Mouse (Mus musculus): ENCODE measurements around the gene Lrrc8a. TPM values are rescaled to one million over a fixed set of nuclear protein-coding genes. Genes with fewer than 3 reads are reported as not detected.

Gene Lrrc8a
- polyA plus RNA-seq, 1 experiment from 2014 or later: 54.8 TPM

DNA sequence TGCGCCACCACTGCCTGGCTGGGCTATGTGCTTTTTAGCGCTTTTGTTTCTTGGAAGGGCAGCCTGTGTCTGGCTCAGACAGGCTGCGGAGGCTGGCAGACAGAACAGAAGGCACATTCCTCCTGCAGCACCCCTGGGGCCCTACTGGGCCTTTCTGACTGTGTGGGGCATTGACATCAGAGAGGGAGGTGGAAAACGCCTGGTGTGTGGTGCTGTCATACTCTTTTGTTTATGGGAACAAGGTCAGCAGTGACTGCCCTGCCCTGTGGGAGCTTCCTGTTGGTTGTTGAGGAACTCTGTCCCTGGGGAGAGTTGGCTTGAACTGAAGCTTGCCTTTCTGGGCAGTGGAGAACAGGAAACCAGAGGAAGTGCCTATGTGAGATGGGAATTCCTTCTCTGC is 5.0 kb downstream of the Lrrc8a start:
- ATAC-seq (ENCODE audit: low read depth): no peak
- no peaks in the 10 kb centered on the region for H3K9me3 ChIP-seq
- peaks cover 51% of the 10 kb centered on the region for H3K4me1 ChIP-seq (replicated peaks)
- no peaks in the 10 kb centered on the region for H3K27me3 ChIP-seq
- no peak overlapping the region for H3K4me3 ChIP-seq
- WGBS: 24% methylated on average over 4 of the region's 4 CpGs
- H3K4me2 ChIP-seq: no peak overlapping the region
- H3K27ac ChIP-seq (replicated peaks): peak overlapping the region; percentile 43; the same call in 1 of the 2 replicates
- H3K9ac ChIP-seq: no peak overlapping the region
- peaks cover 54% of the 10 kb centered on the region for H3K36me3 ChIP-seq

DNA sequence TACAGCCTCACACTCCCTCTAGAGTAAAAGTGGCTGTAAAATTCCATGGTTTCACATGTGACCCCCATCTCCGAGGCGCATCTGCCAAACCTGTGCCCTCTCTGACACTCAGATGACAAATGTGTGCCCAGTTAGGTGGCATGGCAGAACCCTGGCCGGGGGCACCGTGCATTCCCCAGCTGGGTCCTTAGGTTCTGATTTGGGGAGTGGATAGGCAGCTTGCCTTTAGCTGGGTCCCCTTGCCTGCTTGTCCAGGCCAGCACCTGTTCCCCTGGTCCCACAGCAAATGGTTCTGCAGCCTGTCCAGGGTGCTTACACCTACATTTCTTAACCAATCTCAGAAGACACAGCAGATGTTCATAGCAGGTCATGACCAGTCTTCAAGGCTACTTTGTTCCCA is 5.9 kb downstream of the Lrrc8a start:
- Histone ChIP-seq H3K27me3 (no peaks in the 10 kb centered on the region), H3K4me3 (no peak overlapping the region), H3K36me3 (peaks cover 61% of the 10 kb centered on the region), H3K9ac (no peak overlapping the region), H3K4me1 (replicated peaks) (peaks cover 49% of the 10 kb centered on the region), H3K4me2 (no peak overlapping the region), H3K9me3 (no peaks in the 10 kb centered on the region), H3K27ac (replicated peaks) (no peak overlapping the region)
- WGBS: 86% methylated on average over 4 of the region's 4 CpGs
- ATAC-seq (ENCODE audit: low read depth): no peak

DNA sequence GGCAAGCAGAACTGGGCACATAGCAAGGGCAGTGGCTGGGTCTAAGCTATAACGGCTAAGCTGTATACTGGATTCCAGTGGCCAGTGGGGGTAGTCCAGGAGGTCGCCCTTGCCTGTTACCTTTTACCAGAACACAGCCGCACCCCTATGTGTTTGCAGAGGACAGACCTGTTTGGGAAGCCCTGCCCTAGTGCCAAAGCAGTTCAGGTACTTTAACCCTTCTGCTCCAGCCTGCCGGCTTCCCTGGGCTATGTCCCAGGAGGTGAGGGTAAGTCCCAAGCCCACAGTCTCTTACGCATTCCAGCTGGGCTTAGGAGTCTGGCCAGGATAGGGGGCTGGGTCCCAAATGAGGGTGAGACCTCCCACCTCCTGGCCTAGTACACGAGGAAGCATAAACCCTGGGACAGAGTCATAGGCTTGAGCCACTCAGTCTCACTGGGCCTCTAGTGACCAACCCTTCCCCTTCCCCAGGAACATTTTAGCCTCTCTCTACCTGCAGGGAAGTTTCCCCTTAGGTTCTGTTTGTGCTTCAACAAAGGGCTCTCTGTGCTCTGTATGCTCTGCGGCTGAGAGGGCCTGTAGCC is 7.2 kb downstream of the Lrrc8a start:
- Histone ChIP-seq H3K36me3 (peaks cover 74% of the 10 kb centered on the region), H3K4me2 (no peak overlapping the region)
- WGBS: 79% methylated on average over 7 of the region's 7 CpGs

GRCm38 (mm10) chr2:30247036-30247435 is 9.5 kb downstream of the Lrrc8a start:
- H3K4me1 ChIP-seq (replicated peaks): peaks cover 23% of the 10 kb centered on the region
- 94% methylated on average over 5 of the region's 5 CpGs for WGBS
- H3K4me2 ChIP-seq: no peak overlapping the region
- no peaks in the 10 kb centered on the region for H3K27me3 ChIP-seq
- ATAC-seq (ENCODE audit: low read depth): no peak
- H3K9me3 ChIP-seq: no peaks in the 10 kb centered on the region
- no peak overlapping the region for H3K9ac ChIP-seq
- H3K27ac ChIP-seq (replicated peaks): no peak overlapping the region
- no peak overlapping the region for H3K4me3 ChIP-seq
- H3K36me3 ChIP-seq: peaks cover 73% of the 10 kb centered on the region

More for the DNA sequence above, 7.2 kb downstream of the Lrrc8a start:
- no peak for ATAC-seq (ENCODE audit: low read depth)
- no peak overlapping the region for H3K4me3 ChIP-seq
- H3K9me3 ChIP-seq: no peaks in the 10 kb centered on the region
- H3K9ac ChIP-seq: no peak overlapping the region
- H3K27ac ChIP-seq (replicated peaks): no peak overlapping the region
- no peaks in the 10 kb centered on the region for H3K27me3 ChIP-seq
- H3K4me1 ChIP-seq (replicated peaks): peaks cover 37% of the 10 kb centered on the region

DNA sequence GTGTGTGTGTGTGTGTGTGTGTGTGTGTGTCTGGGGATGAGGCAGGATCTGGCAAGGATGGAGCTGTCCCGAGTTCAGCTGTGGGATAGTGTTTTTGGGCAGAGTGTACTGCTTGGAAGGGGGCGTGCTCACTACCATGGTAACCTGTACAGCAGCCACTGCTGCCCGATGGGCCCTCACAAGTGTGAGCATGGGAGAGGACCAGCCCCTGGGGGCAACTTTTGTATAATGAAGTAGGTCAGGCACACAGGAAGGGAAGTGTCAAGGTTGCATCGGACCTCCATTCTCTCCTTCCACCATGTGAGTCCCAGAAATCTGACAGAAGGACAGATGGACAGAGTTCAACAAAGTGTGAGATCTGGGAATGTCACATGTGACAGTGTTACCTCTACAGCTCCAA is 10.2 kb downstream of the Lrrc8a start:
- no peak overlapping the region for H3K4me2 ChIP-seq
- peaks cover 74% of the 10 kb centered on the region for H3K36me3 ChIP-seq
- H3K27ac ChIP-seq (replicated peaks): no peak overlapping the region
- H3K4me1 ChIP-seq (replicated peaks): peaks cover 22% of the 10 kb centered on the region
- no peaks in the 10 kb centered on the region for H3K27me3 ChIP-seq
- H3K9me3 ChIP-seq: no peaks in the 10 kb centered on the region
- ATAC-seq (ENCODE audit: low read depth): no peak
- 71% methylated on average over 4 of the region's 4 CpGs for whole genome bisulfite sequencing
- H3K4me3 ChIP-seq: no peak overlapping the region
- no peak overlapping the region for H3K9ac ChIP-seq

DNA sequence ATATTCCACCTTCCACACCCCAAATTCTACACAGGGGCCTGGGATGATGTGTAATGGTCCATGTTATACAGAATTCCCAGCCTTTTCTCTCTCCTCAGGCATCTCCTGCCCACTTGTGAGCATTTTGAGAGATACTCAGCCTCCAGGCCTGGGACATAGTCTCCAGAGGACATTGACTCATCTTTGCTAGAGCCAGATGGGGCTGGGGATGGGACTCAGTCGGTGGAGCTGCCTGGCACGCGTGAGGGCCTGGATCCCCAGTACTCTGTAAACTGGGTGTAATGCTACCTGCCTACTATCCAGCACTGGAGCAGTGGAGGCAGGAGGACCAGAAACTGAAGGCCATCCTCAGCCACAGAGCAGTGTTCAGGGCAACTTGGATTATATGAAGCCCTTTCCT is 11.7 kb downstream of the Lrrc8a start:
- 86% methylated on average over 3 of the region's 3 CpGs for WGBS
- Histone ChIP-seq H3K36me3 (peaks cover 66% of the 10 kb centered on the region), H3K4me1 (replicated peaks) (peaks cover 15% of the 10 kb centered on the region), H3K27ac (replicated peaks) (no peak overlapping the region), H3K27me3 (no peaks in the 10 kb centered on the region), H3K9ac (no peak overlapping the region), H3K4me3 (no peak overlapping the region), H3K4me2 (no peak overlapping the region), H3K9me3 (no peaks in the 10 kb centered on the region)
- no peak for ATAC-seq (ENCODE audit: low read depth)

GRCm38 (mm10) chr2:30250166-30251128 is 12.9 kb downstream of the Lrrc8a start:
- Histone ChIP-seq H3K36me3 (peaks cover 64% of the 10 kb centered on the region), H3K27me3 (no peaks in the 10 kb centered on the region), H3K4me1 (replicated peaks) (peaks cover 12% of the 10 kb centered on the region), H3K4me3 (no peak overlapping the region), H3K27ac (replicated peaks) (no peak overlapping the region), H3K9ac (no peak overlapping the region), H3K4me2 (no peak overlapping the region), H3K9me3 (no peaks in the 10 kb centered on the region)
- WGBS: 88% methylated on average over 10 of the region's 10 CpGs
- ATAC-seq (ENCODE audit: low read depth): no peak

DNA sequence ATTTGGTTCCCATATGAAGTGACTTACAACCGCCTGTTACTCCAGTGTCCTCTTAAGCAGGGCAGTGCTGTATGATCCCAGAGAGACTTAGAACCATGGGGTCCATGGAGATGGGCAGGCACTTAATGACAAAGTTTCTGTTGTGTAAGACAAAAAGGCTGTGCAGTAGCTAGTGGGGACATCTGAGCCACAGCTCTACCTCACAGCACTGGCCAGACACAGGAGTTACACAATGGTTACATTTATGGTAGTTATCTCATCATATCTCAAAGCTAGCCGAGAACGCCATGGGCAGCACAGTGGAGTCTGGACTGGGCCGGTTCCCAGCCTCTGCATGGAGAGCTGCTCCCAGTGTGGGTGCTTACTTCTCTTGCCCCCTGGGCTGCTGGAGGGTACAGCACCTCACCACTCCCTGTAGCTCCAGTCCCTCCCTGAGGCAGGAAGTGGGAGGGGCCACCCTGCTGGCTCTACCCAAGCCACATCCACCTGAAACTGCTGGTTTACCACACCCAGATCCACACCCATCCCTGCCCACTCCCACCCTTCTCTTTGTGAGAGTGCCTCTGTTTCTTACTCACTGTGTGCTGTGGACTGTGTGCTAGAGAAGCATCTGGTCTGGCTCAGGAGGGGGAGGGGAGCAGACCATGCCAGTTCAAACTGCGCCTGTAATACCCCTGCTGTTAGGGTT is 14.0 kb downstream of the Lrrc8a start:
- ATAC-seq (ENCODE audit: low read depth): 0 out of 2 replicates have a peak, but pooled peaks have one; percentile 53
- no peaks in the 10 kb centered on the region for H3K27me3 ChIP-seq
- no peaks in the 10 kb centered on the region for H3K9me3 ChIP-seq
- H3K4me3 ChIP-seq: no peak overlapping the region
- 0 out of 2 replicates have a peak overlapping the region, but pooled peaks have one; percentile 5 for H3K9ac ChIP-seq
- H3K4me2 ChIP-seq: no peak overlapping the region
- 84% methylated on average over 5 of the region's 5 CpGs for WGBS
- peaks cover 69% of the 10 kb centered on the region for H3K36me3 ChIP-seq
- H3K27ac ChIP-seq (replicated peaks): no peak overlapping the region
- peaks cover 12% of the 10 kb centered on the region for H3K4me1 ChIP-seq (replicated peaks)

DNA sequence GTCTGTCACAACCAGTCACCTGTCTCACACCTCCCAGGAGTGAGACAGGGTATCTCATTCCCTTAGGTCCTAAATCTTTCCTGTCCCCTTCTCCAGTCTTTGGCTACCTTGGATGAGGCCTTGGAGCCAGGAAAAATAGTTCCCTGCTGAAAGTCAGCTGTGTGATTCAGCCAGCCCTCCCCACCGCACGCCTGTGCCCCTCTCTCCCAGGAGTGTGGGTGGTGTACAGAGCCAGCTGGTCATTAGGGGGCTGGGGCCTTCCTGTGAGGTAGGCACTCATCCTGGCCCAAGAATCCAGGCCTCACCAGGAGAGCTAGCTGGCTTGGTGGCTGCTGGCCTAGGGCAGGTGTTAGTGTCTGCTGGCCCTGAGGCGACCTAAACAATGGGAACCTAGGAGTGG is 15.0 kb downstream of the Lrrc8a start:
- ATAC-seq (ENCODE audit: low read depth): no peak
- 87% methylated on average over 3 of the region's 3 CpGs for WGBS

GRCm38 (mm10) chr2:30253809-30254208 is 16.3 kb downstream of the Lrrc8a start:
- Histone ChIP-seq H3K9me3 (no peaks in the 10 kb centered on the region), H3K27ac (replicated peaks) (no peak overlapping the region), H3K4me2 (no peak overlapping the region), H3K4me3 (no peak overlapping the region), H3K36me3 (peaks cover 81% of the 10 kb centered on the region), H3K4me1 (replicated peaks) (peaks cover 17% of the 10 kb centered on the region), H3K9ac (no peak overlapping the region), H3K27me3 (no peaks in the 10 kb centered on the region)
- ATAC-seq (ENCODE audit: low read depth): no peak
- 84% methylated on average over 5 of the region's 5 CpGs for WGBS

More for the DNA sequence above, 15.0 kb downstream of the Lrrc8a start:
- H3K4me2 ChIP-seq: no peak overlapping the region
- peaks cover 79% of the 10 kb centered on the region for H3K36me3 ChIP-seq
- H3K27ac ChIP-seq (replicated peaks): no peak overlapping the region
- H3K9ac ChIP-seq: no peak overlapping the region
- peaks cover 12% of the 10 kb centered on the region for H3K4me1 ChIP-seq (replicated peaks)
- no peaks in the 10 kb centered on the region for H3K27me3 ChIP-seq
- H3K9me3 ChIP-seq: no peaks in the 10 kb centered on the region
- H3K4me3 ChIP-seq: no peak overlapping the region

DNA sequence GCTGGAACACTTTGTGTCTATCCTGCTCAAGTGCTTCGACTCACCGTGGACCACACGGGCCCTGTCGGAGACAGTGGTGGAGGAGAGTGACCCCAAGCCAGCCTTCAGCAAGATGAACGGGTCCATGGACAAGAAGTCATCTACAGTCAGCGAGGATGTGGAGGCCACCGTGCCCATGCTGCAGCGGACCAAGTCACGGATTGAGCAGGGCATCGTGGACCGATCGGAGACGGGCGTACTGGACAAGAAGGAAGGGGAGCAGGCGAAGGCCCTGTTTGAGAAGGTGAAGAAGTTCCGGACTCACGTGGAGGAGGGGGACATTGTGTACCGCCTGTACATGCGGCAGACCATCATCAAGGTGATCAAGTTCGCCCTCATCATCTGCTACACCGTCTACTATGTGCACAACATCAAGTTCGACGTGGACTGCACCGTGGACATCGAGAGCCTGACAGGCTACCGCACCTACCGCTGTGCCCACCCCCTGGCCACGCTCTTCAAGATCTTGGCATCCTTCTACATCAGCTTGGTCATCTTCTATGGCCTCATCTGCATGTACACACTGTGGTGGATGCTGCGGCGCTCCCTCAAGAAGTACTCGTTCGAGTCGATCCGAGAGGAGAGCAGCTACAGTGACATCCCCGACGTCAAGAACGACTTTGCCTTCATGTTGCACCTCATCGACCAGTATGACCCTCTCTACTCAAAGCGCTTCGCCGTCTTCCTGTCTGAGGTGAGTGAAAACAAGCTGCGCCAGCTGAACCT is 18.3 kb downstream of the Lrrc8a start:
- no peak for ATAC-seq (ENCODE audit: low read depth)
- Histone ChIP-seq H3K9me3 (no peaks in the 10 kb centered on the region), H3K27me3 (no peaks in the 10 kb centered on the region), H3K9ac (no peak overlapping the region), H3K36me3 (peaks cover 85% of the 10 kb centered on the region), H3K27ac (replicated peaks) (no peak overlapping the region), H3K4me3 (no peak overlapping the region), H3K4me1 (replicated peaks) (peaks cover 29% of the 10 kb centered on the region), H3K4me2 (no peak overlapping the region)
- 96% methylated on average over 42 of the region's 42 CpGs for WGBS

Data from neural tube, embryonic 13.5 days (tissue).